Mouse (Mus musculus) lung, postnatal 0 days (tissue): ENCODE data around the gene Med27. TPM values are rescaled to one million over a fixed set of nuclear protein-coding genes. Genes with fewer than 3 reads are reported as not detected.
"Not testable (repeated sequence)": the region's sequence is repeated elsewhere in the genome, so short reads cannot be mapped to it uniquely, and the experiment has no call there.

Source experiments
- ATAC-seq: fragments of 200-750 bp; cut with Nextera tagmentation; 2 replicates; pipeline ENCODE4 v1.8.0; 2017; ENCODE audit warnings: moderate library complexity
- DNase-seq: peaks from one replicate; pipeline ENCODE4 v3.0.0-alpha.2; 2016; ENCODE audit warnings: low spot score
- H3K27ac ChIP-seq: fragments of 300-500 bp; sonication (generic); 2 replicates; pipeline ENCODE4 v1.5.1; 2014; ENCODE audit warnings: antibody characterized with exemption, mild to moderate bottlenecking, low read length, mixed read lengths
- H3K27me3 ChIP-seq: fragments of 300-500 bp; sonication (generic); replicated peaks from 2 replicates; pipeline ENCODE4 v1.6.1; 2014; ENCODE audit warnings: low read length, mixed read lengths; ENCODE audit not compliant: insufficient read depth
- H3K36me3 ChIP-seq: fragments of 300-500 bp; sonication (generic); 2 replicates; pipeline ENCODE4 v1.6.1; 2014; ENCODE audit warnings: low read length, mixed read lengths; ENCODE audit not compliant: insufficient read depth
- H3K4me1 ChIP-seq: fragments of 300-500 bp; sonication (generic); 2 replicates; pipeline ENCODE4 v1.6.1; 2014; ENCODE audit warnings: antibody characterized with exemption, low read depth, low read length, mixed read lengths; ENCODE audit not compliant: insufficient read depth
- H3K4me2 ChIP-seq: fragments of 300-500 bp; sonication (generic); replicated peaks from 2 replicates; pipeline ENCODE4 v1.6.1; 2014; ENCODE audit warnings: low read depth, mild to moderate bottlenecking, low read length, moderate library complexity, mixed read lengths
- H3K4me3 ChIP-seq: fragments of 300-500 bp; sonication (generic); 2 replicates; pipeline ENCODE4 v1.5.1; 2014; ENCODE audit warnings: low read depth, low read length
- H3K9ac ChIP-seq: fragments of 300-500 bp; sonication (generic); replicated peaks from 2 replicates; pipeline ENCODE4 v1.6.1; 2014; ENCODE audit warnings: low read depth, mild to moderate bottlenecking
- H3K9me3 ChIP-seq: fragments of 300-500 bp; sonication (generic); 2 replicates; pipeline ENCODE4 v1.6.1; 2016; ENCODE audit warnings: low read length, mixed read lengths
- CTCF ChIP-seq: IDR thresholded peaks from 2 replicates; pipeline ENCODE4 v1.5.1; 2016; ENCODE audit warnings: antibody characterized with exemption, mild to moderate bottlenecking
- EP300 ChIP-seq: IDR thresholded peaks from 2 replicates; pipeline ENCODE4 v1.6.1; 2016; ENCODE audit warnings: antibody characterized with exemption, mild to moderate bottlenecking, control low read depth
- WGBS: fragments of 180-500 bp; shearing (Covaris S2); extraction: QIAGEN DNeasy Blood & Tissue Kit; methylation state at CpG from one replicate; pipeline ENCODE4 v1.1.7; 2014; 5-methylcytosine and 5-hydroxymethylcytosine counted together
- polyA plus RNA-seq: library from polyadenylated mRNA; unstranded; fragments of >200 nt; fragmentation: Nextera tagmentation; extraction: Ambion mirVana; gene quantifications from 2 replicates; pipeline ENCODE4 v1.2.1, GENCODE M21; 2015

Med27 gene
- polyA plus RNA-seq, 1 experiment from 2014 or later: 37.1 TPM

DNA sequence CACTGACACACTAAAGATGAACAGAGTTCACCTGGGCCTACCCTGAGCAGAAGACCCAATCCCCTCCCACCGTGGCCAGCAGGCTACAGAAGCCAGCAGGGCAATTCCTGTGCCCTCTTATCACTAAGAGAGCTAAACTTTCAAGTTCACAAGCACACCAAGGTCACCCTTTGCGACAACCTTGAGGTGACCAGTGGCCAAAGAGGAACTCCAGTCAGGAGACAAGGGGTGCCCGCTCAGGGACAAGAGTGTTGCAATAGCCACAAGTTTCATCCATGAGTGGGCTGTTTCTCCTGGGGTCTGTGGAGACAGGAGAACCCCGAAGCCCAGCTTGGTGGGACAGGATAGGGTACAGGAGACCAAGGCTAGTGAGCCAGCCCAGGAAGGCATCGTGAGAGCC lies 182.2 kb downstream of the Med27 start:
- Histone ChIP-seq H3K4me1 (no peaks in the 10 kb centered on the region), H3K36me3 (no peaks in the 10 kb centered on the region), H3K27ac (no peak overlapping the region), H3K4me3 (no peak overlapping the region), H3K4me2 (no peak overlapping the region), H3K27me3 (no peaks in the 10 kb centered on the region), H3K9ac (no peak overlapping the region), H3K9me3 (no peaks in the 10 kb centered on the region)
- no peak for ATAC-seq
- TF ChIP-seq EP300: no peak
- TF ChIP-seq CTCF: no peak
- WGBS: 87% methylated on average over 5 of the region's 5 CpGs
- no peak for DNase-seq

DNA sequence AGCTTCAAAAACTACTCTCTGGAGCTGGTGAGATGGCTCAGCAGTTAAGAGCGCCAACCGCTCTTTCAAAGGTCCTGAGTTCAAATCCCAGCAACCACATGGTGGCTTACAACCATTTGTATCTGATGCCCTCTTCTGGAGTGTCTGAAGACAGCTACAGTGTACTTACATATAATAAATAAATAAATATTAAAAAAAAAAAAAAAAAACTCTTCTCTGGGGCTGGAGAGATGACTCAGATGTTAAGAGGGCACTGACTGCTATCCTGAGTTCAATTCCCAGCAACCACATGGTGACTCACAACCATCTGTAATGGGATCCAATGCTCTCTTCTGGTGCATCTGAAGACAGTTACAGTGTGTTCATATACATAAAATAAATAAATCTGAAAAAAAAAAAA lies 183.2 kb downstream of the Med27 start:
- not testable (repeated sequence) for DNase-seq, H3K4me2 ChIP-seq, H3K9me3 ChIP-seq, H3K4me3 ChIP-seq, H3K4me1 ChIP-seq, H3K27me3 ChIP-seq, H3K36me3 ChIP-seq, H3K9ac ChIP-seq, H3K27ac ChIP-seq, ATAC-seq
- WGBS: 100% methylated on average over 2 of the region's 2 CpGs

DNA sequence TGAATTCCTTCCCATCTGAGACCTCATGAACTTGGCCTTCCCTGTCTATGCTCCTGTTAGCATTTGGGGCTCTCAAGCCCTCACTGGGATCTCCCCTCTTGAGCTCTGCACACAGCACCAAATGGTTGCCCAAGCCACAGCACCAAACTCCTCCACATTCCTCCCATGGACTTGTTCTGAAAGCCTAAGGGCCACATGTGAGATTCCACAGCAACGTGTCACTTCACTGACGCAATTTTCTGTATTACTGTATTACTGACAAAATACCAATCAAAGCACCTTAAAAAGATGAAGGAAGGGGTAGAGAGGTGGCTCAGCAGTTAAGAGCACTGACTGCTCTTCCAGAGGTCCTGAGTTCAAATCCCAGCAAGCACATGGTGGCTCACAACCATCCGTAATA lies 185.6 kb downstream of the Med27 start:
- ATAC-seq (no peak), DNase-seq (no peak)
- no peaks in the 10 kb centered on the region for H3K4me1 ChIP-seq
- no peaks in the 10 kb centered on the region for H3K9me3 ChIP-seq
- no peak overlapping the region for H3K4me2 ChIP-seq
- H3K4me3 ChIP-seq: no peak overlapping the region
- no peak overlapping the region for H3K27ac ChIP-seq
- H3K9ac ChIP-seq: no peak overlapping the region
- WGBS: 84% methylated on average over 3 of the region's 3 CpGs
- H3K27me3 ChIP-seq: no peaks in the 10 kb centered on the region
- no peaks in the 10 kb centered on the region for H3K36me3 ChIP-seq
- no peak for TF ChIP-seq EP300
- TF ChIP-seq CTCF: no peak

DNA sequence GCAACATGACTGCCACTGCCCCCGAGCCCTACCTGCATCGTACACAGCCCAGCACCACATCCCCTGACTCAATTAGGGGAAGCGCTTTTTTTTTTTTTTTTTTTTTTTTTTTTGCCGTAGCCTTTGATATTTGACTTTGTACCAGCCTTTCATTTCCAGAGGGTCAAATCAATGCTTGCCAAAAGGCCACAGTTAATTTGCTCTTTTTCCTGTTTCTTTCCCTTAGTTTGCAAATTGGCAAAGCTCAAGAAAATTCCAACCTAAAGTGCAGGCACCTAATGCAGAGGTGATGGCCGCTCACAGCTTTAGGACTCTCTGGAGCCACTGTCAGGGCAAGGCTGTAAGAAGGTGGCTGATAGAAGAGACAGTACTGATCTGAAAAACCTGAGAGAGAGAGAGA lies 186.3 kb downstream of the Med27 start:
- H3K36me3 ChIP-seq: no peaks in the 10 kb centered on the region
- H3K4me3 ChIP-seq: no peak overlapping the region
- H3K27me3 ChIP-seq: no peaks in the 10 kb centered on the region
- H3K9me3 ChIP-seq: no peaks in the 10 kb centered on the region
- TF ChIP-seq EP300: no peak
- TF ChIP-seq CTCF: no peak
- ATAC-seq: no peak
- H3K4me2 ChIP-seq: no peak overlapping the region
- H3K9ac ChIP-seq: no peak overlapping the region
- no peaks in the 10 kb centered on the region for H3K4me1 ChIP-seq
- DNase-seq: no peak
- no peak overlapping the region for H3K27ac ChIP-seq
- 81% methylated on average over 5 of the region's 5 CpGs for WGBS

DNA sequence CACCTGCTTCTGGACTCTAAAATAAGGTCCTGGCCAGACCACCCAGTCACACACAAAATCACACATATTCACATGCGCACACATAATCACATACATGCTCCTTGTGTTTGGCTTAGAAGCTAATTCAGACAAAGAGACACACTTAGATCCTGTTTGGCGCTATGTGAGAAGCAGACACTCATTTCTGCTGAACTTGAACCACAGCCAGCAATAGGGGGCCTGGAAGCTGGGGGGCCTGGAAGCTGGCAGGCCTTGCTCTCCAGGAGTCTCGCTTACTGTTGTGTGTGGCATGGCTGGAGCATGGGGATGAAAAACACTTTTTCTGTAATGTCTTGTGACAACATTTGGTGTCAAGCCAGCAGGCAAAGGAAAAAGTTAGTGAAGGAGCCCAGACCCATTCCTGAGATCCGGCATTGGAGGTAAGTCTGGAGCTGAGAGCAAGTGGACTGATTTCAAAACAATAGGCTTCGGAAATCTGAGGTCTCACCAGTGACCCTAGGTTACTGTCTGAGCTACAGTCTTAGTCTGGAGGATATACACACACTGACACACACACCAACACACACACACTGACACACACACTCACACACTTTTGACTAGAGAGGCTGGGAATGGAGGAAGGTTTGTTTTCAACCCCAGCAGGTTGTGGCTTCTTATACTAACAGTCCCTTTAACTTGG lies 189.1 kb downstream of the Med27 start:
- no peak overlapping the region for H3K4me3 ChIP-seq
- no peaks in the 10 kb centered on the region for H3K27me3 ChIP-seq
- 63% methylated on average over 5 of the region's 5 CpGs for WGBS
- TF ChIP-seq CTCF: no peak
- no peak for TF ChIP-seq EP300
- H3K9me3 ChIP-seq: no peaks in the 10 kb centered on the region
- no peak overlapping the region for H3K4me2 ChIP-seq
- DNase-seq: no peak
- H3K4me1 ChIP-seq: no peaks in the 10 kb centered on the region
- H3K36me3 ChIP-seq: no peaks in the 10 kb centered on the region
- H3K27ac ChIP-seq: no peak overlapping the region
- ATAC-seq: no peak
- no peak overlapping the region for H3K9ac ChIP-seq

DNA sequence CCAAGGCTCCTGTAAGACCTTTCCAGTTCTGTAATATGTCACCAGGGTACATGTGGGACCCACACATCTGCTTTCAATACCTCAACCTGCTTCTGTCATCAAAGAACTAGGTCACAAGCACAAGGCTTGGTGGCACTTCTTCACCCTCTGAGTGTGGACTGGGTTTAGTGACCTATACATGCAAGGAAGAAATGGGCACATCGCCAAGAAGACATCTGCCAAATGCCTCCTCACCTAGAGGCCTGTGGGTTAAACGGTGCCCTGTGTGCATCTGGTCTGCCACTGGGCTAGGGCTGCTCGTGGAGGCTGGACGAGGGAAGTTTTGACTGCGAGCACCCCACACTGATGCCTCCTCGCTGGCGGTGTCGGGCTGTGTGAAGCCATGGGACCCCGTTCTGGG lies 189.9 kb downstream of the Med27 start:
- Histone ChIP-seq H3K4me2 (no peak overlapping the region), H3K36me3 (no peaks in the 10 kb centered on the region), H3K9me3 (no peaks in the 10 kb centered on the region), H3K27me3 (no peaks in the 10 kb centered on the region), H3K4me1 (no peaks in the 10 kb centered on the region), H3K4me3 (no peak overlapping the region), H3K9ac (no peak overlapping the region), H3K27ac (no peak overlapping the region)
- DNase-seq: no peak
- 77% methylated on average over 9 of the region's 9 CpGs for WGBS
- ATAC-seq: no peak
- TF ChIP-seq CTCF: no peak
- no peak for TF ChIP-seq EP300

DNA sequence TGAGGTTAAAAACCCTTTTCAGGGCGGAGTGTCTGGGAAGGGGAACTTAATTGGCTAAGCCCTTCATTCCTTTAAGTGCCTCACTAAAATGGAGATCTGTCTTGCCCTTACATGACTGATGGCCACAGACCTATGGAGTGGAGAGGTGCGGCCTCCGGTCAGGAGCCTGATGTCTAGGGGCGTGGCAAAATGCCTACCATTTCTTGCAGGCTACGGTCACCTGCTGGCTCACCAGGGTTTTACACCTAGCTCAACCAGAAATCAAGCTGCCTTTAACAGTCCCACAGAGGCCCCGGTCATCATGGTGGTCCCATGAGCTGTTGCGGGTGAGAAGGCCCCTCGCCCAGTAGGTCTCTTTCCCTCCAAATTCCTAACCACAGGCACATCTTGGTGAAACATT lies 190.7 kb downstream of the Med27 start:
- no peak for ATAC-seq
- H3K27me3 ChIP-seq: no peaks in the 10 kb centered on the region
- 62% methylated on average over 8 of the region's 8 CpGs for WGBS
- no peaks in the 10 kb centered on the region for H3K4me1 ChIP-seq
- H3K4me2 ChIP-seq: no peak overlapping the region
- no peaks in the 10 kb centered on the region for H3K36me3 ChIP-seq
- TF ChIP-seq EP300 (no peak), CTCF (peak; percentile 51)
- no peak for DNase-seq
- H3K9me3 ChIP-seq: no peaks in the 10 kb centered on the region
- no peak overlapping the region for H3K4me3 ChIP-seq
- H3K9ac ChIP-seq: no peak overlapping the region
- no peak overlapping the region for H3K27ac ChIP-seq
